Mouse (Mus musculus) ES-E14 (cell line): Measurements from ENCODE around the gene Ppox.

Experiments
- ZC3H11A ChIP-seq: IDR thresholded peaks from 2 replicates; pipeline ENCODE4 v1.6.1; 2012; ENCODE audit warnings: low read depth, mild to moderate bottlenecking, inconsistent platforms, low read length, borderline replicate concordance
- ZNF384 ChIP-seq: IDR thresholded peaks from 2 replicates; pipeline ENCODE4 v1.6.1; 2012; ENCODE audit warnings: low read depth, low read length, inconsistent platforms

- TF ChIP-seq ZNF384 (no peak), ZC3H11A (no peak)
Measured at GRCm38 (mm10) chr1:171263185-171263611, 17.8 kb downstream of the Ppox start.
